Mouse (Mus musculus): ENCODE results near the gene Serpina12.

DNA sequence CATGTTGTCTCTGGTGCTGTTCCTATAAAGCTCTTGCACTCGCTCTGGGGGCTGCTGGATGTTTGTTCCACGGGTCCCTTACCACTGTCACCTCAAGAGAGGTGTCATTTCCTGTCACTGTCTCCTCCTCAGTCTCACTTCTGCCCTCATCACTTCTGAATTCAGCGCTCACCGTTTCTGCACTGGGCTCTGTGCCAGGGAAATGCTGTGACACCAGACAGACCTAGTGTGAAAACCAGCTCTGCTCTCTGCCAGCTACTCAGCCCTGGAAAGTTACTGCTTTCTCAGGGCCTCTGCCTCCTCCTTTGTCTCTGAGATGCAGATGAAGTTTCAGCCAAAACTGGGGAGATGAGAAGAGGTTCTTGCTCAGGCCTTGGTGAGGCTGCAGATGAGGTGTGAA, 12.8 kb upstream of the Serpina12 start:
- TF ChIP-seq ZNF384 (IDR thresholded peaks at IDR 0.05; ENCODE audit: low read depth, low read length) (no peak), MAFK (IDR thresholded peaks at IDR 0.05; ENCODE audit: insufficient read depth, low read depth, low read length) (no peak), CHD2 (IDR thresholded peaks at IDR 0.05; ENCODE audit: low read depth, low read length) (no peak), HCFC1 (IDR thresholded peaks at IDR 0.05; ENCODE audit: borderline replicate concordance, insufficient read depth, low read length) (no peak), ZC3H11A (IDR thresholded peaks at IDR 0.05; ENCODE audit: borderline replicate concordance, low read depth, low read length) (no peak)
